Mouse (Mus musculus): ENCODE measurements at regions not wholly inside any gene's neighbourhood (a gene's known extent, or its start where the extent isn't known, plus 50 kb on each side); places are given as distances from the start of the nearest gene placed in this dataset.
A peak's percentile ranks its signal among the peaks of the same experiment; 100 is the strongest.

GRCm38 (mm10) chr14:40455631-40456030 is 437.4 kb downstream of the Sh2d4b start:
- DNase-seq (ENCODE audit: low spot score): peak; percentile 19

GRCm38 (mm10) chr14:40450823-40451222 is 442.2 kb downstream of the Sh2d4b start:
- peak; percentile 35 for DNase-seq (ENCODE audit: low spot score)

GRCm38 (mm10) chr14:40449566-40449965 is 443.5 kb downstream of the Sh2d4b start:
- DNase-seq (ENCODE audit: low spot score): peak; percentile 8
